Mouse (Mus musculus) layer of hippocampus, postnatal 14 days (tissue): ENCODE data around the gene Gm13287. TPM values are rescaled to one million over a fixed set of nuclear protein-coding genes. Genes with fewer than 3 reads are reported as not detected.
"Not testable (repeated sequence)": the region's sequence is repeated elsewhere in the genome, so short reads cannot be mapped to it uniquely, and the experiment has no call there.

Experiments
- DNase-seq, 2 experiments: peaks; one replicate each; pipeline ENCODE4 v3.0.0; 2021 to 2022; ENCODE audit warnings: low spot score in 2 of 2, mixed read lengths in 1 of 2
- long read RNA-seq, 2 experiments: library from polyadenylated mRNA; stranded (forward); transcript quantifications; one replicate each; pipeline ENCODE4 v2.0.0; 2021
- total RNA-seq, 2 experiments: library from RNA; stranded (reverse); gene quantifications; 2 replicates each; pipeline ENCODE4 v1.2.3; 2021

Gene Gm13287
- total RNA-seq: not detected
- long read RNA-seq, experiment 1: 0 reads
- long read RNA-seq, experiment 2: 0 reads

DNA sequence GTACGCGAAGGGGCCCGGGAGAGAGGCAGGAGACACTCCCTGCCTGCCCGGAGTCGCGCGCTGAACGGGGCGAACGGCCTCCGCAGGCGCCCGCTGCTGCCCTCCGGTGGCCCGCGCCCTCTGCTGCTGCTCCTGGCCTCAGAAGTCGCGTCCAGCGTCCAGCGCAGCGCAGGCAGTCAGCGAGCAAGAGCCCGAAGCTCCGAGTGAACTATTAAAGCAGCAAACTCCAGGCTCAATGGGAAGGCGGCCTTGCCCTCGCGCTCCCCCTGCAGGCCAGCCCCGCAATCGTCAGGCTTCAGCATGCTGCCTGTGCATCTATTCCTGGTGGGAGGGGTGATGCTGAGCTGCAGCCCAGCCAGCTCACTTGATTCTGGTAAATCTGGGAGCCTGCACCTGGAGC, at the start of gene Gm13287:
Gene Gm13287, plus strand, starts transcription at position 301 of the 400 bp plus-strand sequence.
- not testable (repeated sequence) for DNase-seq

DNA sequence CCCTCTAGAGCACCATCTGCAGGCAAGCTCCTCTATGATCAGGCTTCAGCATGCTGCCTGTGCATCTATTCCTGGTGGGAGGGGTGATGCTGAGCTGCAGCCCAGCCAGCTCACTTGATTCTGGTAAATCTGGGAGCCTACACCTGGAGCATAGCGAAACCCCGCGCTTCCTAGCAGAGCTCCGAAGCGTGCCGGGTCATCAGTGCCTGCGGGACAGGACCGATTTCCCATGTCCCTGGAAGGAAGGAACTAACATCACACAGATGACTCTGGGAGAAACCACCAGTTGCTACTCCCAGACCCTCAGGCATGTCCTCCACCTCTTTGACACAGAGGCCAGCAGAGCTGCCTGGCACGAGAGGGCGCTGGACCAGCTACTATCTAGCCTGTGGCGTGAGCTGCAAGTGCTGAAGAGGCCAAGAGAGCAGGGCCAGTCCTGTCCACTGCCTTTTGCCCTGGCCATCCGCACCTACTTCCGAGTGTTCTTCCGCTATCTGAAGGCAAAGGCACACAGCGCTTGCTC, 48.2 kb upstream of the Gm13287 start, which contains the start of gene Gm13271:
Gene Gm13271, plus strand, starts transcription at position 51 of the 523 bp plus-strand sequence.
- peak; percentile 65 to 78 for DNase-seq

DNA sequence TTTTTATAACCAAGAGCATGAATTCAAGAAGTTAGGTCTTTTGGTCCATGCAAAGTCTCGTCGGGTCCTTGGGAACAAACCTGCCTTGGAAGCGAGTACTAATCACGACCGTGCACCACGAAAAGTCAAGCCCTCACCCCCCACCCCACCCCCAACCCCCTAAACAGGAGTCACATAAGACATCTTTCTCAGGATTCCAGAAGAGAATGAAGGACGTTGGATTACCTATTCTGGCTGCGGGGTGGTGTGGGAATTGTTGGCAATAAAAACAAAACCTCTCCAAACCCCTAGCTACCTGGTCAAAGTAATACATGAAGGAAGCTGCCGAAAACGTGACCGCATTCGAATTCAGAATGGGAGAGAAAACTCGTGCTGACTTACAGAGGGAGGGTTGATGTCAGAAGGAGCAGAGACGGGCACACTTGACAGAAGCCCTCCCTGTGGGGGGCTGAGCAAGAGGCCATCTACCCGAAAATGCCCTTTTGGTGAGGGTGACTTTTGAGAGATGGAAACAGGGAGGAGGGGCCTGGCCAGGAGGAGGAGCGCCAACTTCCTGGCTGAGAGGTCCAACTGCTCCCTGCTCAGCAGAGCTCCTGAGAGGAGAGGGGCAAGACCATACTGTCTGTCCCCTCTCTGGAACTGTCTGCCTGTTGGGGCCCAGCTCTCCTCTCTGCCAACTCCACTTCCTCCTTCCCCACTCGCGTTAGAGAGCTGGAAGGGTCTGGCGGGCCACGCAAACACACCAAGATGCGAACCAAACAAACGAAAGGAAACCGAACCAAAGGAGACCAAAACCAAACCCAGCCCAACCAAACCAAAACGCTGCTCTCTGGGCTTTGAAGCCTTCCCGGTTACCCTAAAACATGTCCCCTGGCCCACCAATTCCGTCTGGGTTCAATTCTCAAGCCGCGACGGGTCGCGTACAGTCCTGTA, 46.2 kb upstream of the Gm13287 start:
- DNase-seq: not testable (repeated sequence)

DNA sequence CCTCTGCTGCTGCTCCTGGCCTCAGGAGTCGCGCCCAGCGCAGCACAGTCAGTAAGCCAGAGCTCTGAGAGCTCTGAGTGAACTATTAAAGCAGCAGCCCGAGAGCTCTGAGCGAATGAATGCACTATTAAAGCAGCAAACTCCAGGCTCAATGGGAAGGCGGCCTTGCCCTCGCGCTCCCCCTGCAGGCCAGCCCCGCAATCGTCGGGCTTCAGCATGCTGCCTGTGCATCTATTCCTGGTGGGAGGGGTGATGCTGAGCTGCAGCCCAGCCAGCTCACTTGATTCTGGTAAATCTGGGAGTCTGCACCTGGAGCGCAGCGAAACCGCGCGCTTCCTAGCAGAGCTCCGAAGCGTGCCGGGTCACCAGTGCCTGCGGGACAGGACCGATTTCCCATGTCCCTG, 45.4 kb upstream of the Gm13287 start:
- peak; percentile 92 to 94 for DNase-seq

DNA sequence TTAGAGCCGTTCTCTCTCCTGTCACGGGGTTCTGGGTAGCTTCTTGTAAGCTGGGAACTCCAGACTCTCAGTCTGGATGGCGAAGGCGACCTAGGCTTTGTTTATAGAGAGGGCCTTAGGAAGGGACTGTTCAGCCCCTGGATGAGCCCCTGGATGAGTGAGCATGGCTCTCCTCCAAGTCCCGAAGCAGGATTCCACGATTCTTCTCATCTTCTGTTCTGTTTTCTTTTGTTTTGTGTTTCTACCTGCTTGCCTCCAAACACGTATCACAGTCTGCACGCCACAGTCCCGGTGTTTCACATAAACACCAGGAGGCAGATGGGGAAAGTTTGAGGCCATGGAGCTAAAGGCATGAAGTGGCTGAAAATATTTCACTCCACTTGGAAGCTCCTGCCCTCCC, 44.3 kb upstream of the Gm13287 start:
- not testable (repeated sequence) for DNase-seq

DNA sequence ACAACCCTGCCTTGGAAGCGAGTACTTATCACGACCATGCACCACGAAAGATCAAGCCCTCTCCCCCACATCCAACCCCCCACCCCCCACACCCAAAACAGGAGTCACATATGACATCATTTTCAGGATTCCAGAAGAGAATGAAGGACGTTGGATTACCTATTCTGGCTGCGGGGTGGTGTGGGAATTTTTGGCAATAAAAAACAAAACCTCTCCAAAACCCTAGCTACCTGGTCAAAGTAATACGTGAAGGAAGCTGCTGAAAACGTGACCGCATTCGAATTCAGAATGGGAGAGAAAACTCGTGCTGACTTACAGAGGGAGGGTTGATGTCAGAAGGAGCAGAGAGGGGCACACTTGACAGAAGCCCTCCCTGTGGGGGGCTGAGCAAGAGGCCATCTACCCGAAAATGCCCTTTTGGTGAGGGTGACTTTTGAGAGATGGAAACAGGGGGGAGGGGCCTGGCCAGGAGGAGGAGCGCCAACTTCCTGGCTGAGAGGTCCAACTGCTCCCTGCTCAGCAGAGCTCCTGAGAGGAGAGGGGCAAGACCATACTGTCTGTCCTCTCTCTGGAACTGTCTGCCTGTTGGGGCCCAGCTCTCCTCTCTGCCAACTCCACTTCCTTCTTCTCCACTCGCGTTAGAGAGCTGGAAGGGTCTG, 43.3 kb upstream of the Gm13287 start, which contains the start of gene Gm13283:
Gene Gm13283, plus strand, starts transcription at position 510 of the 659 bp plus-strand sequence.
- DNase-seq: peak; percentile 13 to 33

DNA sequence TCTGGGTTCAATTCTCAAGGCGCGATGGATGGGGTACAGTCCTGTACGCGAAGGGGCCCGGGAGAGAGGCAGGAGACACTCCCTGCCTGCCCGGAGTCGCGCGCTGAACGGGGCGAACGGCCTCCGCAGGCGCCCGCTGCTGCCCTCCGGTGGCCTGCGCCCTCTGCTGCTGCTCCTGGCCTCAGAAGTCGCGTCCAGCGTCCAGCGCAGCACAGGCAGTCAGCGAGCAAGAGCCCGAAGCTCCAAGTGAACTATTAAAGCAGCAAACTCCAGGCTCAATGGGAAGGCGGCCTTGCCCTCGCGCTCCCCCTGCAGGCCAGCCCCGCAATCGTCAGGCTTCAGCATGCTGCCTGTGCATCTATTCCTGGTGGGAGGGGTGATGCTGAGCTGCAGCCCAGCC, 42.6 kb upstream of the Gm13287 start:
- peak; percentile 21 to 58 for DNase-seq

DNA sequence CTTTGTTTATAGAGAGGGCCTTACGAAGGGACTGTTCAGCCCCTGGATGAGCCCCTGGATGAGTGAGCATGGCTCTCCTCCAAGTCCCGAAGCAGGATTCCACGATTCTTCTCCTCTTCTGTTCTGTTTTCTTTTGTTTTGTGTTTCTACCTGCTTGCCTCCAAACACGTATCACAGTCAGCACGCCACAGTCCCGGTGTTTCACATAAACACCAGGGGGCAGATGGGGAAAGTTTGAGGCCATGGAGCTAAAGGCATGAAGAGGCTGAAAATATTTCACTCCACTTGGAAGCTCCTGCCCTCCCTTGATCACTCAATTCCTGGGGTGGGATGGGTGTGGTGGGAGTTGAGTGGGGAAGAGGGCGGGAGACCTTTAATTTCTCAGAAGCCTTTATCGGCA, 41.3 kb upstream of the Gm13287 start:
- DNase-seq: peak; percentile 68 to 83

DNA sequence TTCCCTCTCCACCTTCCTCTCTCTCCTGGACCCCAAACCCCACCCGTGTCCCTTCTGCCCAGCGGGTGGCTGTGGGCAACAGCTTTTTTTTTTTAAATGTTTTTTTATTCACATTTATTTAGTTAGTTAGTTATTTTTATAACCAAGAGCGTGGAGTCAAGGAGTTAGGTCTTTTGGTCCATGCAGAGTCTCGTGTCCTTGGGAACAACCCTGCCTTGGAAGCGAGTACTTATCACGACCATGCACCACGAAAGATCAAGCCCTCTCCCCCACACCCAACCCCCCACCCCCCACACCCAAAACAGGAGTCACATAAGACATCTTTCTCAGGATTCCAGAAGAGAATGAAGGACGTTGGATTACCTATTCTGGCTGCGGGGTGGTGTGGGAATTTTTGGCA, 40.7 kb upstream of the Gm13287 start:
- not testable (repeated sequence) for DNase-seq

DNA sequence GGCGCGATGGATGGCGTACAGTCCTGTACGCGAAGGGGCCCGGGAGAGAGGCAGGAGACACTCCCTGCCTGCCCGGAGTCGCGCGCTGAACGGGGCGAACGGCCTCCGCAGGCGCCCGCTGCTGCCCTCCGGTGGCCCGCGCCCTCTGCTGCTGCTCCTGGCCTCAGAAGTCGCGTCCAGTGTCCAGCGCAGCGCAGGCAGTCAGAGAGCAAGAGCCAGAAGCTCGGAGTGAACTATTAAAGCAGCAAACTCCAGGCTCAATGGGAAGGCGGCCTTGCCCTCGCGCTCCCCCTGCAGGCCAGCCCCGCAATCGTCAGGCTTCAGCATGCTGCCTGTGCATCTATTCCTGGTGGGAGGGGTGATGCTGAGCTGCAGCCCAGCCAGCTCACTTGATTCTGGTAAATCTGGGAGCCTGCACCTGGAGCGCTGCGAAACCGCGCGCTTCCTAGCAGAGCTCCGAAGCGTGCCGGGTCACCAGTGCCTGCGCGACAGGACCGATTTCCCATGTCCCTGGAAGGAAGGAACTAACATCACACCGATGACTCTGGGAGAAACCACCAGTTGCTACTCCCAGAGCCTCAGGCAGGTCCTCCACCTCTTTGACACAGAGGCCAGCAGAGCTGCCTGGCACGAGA, 39.6 kb upstream of the Gm13287 start:
- peak in 1 of 2 experiments; percentile 21 for DNase-seq

DNA sequence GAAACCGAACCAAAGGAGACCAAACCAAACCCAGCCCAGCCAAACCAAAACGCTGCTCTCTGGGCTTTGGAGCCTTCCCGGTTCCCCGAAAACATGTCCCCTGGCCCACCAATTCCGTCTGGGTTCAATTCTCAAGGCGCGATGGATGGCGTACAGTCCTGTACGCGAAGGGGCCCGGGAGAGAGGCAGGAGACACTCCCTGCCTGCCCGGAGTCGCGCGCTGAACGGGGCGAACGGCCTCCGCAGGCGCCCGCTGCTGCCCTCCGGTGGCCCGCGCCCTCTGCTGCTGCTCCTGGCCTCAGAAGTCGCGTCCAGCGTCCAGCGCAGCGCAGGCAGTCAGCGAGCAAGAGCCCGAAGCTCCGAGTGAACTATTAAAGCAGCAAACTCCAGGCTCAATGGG, 29.5 kb upstream of the Gm13287 start, which contains the start of gene Gm13290:
Gene Gm13290, plus strand, starts transcription at position 301 of the 400 bp plus-strand sequence.
- not testable (repeated sequence) for DNase-seq

DNA sequence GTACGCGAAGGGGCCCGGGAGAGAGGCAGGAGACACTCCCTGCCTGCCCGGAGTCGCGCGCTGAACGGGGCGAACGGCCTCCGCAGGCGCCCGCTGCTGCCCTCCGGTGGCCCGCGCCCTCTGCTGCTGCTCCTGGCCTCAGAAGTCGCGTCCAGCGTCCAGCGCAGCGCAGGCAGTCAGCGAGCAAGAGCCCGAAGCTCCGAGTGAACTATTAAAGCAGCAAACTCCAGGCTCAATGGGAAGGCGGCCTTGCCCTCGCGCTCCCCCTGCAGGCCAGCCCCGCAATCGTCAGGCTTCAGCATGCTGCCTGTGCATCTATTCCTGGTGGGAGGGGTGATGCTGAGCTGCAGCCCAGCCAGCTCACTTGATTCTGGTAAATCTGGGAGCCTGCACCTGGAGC, 26.4 kb upstream of the Gm13287 start, which contains the start of gene Gm13289:
Gene Gm13289, plus strand, starts transcription at position 301 of the 400 bp plus-strand sequence.
- DNase-seq: not testable (repeated sequence)

DNA sequence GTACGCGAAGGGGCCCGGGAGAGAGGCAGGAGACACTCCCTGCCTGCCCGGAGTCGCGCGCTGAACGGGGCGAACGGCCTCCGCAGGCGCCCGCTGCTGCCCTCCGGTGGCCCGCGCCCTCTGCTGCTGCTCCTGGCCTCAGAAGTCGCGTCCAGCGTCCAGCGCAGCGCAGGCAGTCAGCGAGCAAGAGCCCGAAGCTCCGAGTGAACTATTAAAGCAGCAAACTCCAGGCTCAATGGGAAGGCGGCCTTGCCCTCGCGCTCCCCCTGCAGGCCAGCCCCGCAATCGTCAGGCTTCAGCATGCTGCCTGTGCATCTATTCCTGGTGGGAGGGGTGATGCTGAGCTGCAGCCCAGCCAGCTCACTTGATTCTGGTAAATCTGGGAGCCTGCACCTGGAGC, 23.5 kb upstream of the Gm13287 start, which contains the start of gene Gm13272:
Gene Gm13272, plus strand, starts transcription at position 301 of the 400 bp plus-strand sequence.
- DNase-seq: not testable (repeated sequence)

DNA sequence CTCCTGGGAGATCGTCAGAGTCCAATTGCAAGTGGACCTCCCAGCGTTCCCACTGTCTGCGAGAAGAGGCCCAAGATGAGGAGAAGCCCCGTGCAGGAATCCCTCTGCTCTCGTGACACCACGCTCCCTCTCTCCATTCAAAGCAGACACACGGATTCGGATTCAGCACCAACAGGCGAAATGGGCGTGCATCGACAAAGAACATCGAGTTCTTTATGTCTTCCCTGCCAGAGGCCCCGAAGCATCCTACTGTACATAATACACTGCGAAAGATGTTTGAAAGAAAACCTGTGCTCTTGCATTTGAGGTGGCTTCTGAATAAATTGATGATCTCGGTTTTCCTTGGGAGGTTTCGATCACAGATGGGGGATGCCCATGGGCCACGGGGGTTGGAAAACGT, 22.7 kb upstream of the Gm13287 start:
- DNase-seq: not testable (repeated sequence)

DNA sequence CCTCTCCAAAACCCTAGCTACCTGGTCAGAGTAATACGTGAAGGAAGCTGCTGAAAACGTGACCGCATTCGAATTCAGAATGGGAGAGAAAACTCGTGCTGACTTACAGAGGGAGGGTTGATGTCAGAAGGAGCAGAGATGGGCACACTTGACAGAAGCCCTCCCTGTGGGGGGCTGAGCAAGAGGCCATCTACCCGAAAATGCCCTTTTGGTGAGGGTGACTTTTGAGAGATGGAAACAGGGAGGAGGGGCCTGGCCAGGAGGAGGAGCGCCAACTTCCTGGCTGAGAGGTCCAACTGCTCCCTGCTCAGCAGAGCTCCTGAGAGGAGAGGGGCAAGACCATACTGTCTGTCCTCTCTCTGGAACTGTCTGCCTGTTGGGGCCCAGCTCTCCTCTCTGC, 21.2 kb upstream of the Gm13287 start, which contains the start of gene Ifnz:
Gene Ifnz, plus strand, starts transcription at position 301 of the 400 bp plus-strand sequence.
- DNase-seq: not testable (repeated sequence)

DNA sequence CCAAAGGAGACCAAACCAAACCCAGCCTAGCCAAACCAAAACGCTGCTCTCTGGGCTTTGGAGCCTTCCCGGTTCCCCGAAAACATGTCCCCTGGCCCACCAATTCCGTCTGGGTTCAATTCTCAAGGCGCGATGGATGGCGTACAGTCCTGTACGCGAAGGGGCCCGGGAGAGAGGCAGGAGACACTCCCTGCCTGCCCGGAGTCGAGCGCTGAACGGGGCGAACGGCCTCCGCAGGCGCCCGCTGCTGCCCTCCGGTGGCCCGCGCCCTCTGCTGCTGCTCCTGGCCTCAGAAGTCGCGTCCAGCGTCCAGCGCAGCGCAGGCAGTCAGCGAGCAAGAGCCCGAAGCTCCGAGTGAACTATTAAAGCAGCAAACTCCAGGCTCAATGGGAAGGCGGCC, 20.7 kb upstream of the Gm13287 start:
- DNase-seq: not testable (repeated sequence)

DNA sequence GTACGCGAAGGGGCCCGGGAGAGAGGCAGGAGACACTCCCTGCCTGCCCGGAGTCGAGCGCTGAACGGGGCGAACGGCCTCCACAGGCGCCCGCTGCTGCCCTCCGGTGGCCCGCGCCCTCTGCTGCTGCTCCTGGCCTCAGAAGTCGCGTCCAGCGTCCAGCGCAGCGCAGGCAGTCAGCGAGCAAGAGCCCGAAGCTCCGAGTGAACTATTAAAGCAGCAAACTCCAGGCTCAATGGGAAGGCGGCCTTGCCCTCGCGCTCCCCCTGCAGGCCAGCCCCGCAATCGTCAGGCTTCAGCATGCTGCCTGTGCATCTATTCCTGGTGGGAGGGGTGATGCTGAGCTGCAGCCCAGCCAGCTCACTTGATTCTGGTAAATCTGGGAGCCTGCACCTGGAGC, 17.6 kb upstream of the Gm13287 start, which contains the start of gene Gm13276:
Gene Gm13276, plus strand, starts transcription at position 301 of the 400 bp plus-strand sequence.
- DNase-seq: not testable (repeated sequence)

DNA sequence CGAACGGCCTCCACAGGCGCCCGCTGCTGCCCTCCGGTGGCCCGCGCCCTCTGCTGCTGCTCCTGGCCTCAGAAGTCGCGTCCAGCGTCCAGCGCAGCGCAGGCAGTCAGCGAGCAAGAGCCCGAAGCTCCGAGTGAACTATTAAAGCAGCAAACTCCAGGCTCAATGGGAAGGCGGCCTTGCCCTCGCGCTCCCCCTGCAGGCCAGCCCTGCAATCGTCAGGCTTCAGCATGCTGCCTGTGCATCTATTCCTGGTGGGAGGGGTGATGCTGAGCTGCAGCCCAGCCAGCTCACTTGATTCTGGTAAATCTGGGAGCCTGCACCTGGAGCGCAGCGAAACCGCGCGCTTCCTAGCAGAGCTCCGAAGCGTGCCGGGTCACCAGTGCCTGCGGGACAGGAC, 14.7 kb upstream of the Gm13287 start, which contains the start of gene Gm13277:
Gene Gm13277, plus strand, starts transcription at position 231 of the 400 bp plus-strand sequence.
- peak; percentile 54 to 81 for DNase-seq

DNA sequence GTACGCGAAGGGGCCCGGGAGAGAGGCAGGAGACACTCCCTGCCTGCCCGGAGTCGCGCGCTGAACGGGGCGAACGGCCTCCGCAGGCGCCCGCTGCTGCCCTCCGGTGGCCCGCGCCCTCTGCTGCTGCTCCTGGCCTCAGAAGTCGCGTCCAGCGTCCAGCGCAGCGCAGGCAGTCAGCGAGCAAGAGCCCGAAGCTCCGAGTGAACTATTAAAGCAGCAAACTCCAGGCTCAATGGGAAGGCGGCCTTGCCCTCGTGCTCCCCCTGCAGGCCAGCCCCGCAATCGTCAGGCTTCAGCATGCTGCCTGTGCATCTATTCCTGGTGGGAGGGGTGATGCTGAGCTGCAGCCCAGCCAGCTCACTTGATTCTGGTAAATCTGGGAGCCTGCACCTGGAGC, 11.8 kb upstream of the Gm13287 start, which contains the start of gene Gm13278:
Gene Gm13278, plus strand, starts transcription at position 301 of the 400 bp plus-strand sequence.
- DNase-seq: not testable (repeated sequence)
